8 mouse cellular contexts compared by ENCODE assay signal in the genomic region with DNA sequence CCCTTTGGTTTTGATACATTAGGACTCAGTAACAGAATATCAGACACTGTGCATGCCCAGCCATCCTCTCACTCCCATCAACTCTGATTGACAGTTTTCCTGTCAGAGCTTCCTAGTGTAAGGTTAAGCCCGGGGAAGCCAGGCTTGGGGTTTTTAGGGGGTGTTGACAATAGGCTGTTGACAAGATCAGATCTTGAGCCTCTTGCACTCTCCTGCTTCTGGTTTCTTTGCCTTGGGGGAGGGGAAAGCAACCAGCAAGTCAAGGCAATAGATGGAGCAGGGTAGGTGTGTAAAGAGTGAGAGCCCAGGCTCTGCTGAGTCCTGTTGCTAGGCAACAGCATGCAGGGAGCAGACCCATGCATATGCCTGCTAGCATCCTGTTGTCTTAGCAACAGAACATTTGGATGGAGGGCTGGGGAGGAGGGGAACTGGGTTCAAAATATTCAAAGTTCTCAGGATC.
DNase-seq lines count a peak whose midpoint lies in the region; ATAC-seq lines count a peak whose summit lies in the region.

No protein-coding gene starts in this region.

- no peak overlapping the region for H3K9ac ChIP-seq in forebrain, embryonic 14.5 days (ENCODE audit: low read length)
- H3K9ac ChIP-seq in midbrain, embryonic 16.5 days (ENCODE audit: low read depth, low read length), result no peak overlapping the region

- 0 out of 2 replicates have a peak, but pooled peaks cover 4% of the 10 kb centered on the region for H3K4me1 ChIP-seq in forebrain, embryonic 14.5 days (ENCODE audit: control insufficient read depth, insufficient read depth, low read length)
- peaks cover 23% of the 10 kb centered on the region for H3K4me1 ChIP-seq in midbrain, embryonic 16.5 days (ENCODE audit: control insufficient read depth, insufficient read depth, low read length)

- peak; percentile 99 for ATAC-seq in forebrain, embryonic 14.5 days
- ATAC-seq in midbrain, embryonic 16.5 days, result peak; percentile 100

- H3K27me3 ChIP-seq in forebrain, embryonic 14.5 days (replicated peaks; ENCODE audit: control insufficient read depth, insufficient read depth, low read length), result no peaks in the 10 kb centered on the region
- H3K27me3 ChIP-seq in midbrain, embryonic 16.5 days (ENCODE audit: control insufficient read depth, insufficient read depth, low read depth, low read length), result no peaks in the 10 kb centered on the region

- 0% methylated on average over 1 of the region's 1 CpGs for WGBS in forebrain, embryonic 14.5 days
- WGBS in midbrain, embryonic 16.5 days, result 0% methylated on average over 1 of the region's 1 CpGs

- DNase-seq in embryo, embryonic 10 days (ENCODE audit: low spot score), result peak; percentile 71
- DNase-seq in forebrain, embryonic 14.5 days (ENCODE audit: low spot score), result peak; percentile 90
- peak; percentile 69 to 82 for DNase-seq in layer of hippocampus, postnatal 14 days (ENCODE audit: low spot score in 2 of 2)
- no peak for DNase-seq in adrenal gland, postnatal 4 days (ENCODE audit: low spot score in 2 of 2)
- DNase-seq in adrenal gland, postnatal 10 days, result no peak
- DNase-seq in adrenal gland, postnatal 14 days, result no peak
- DNase-seq in urinary bladder, postnatal 36 days (ENCODE audit: low spot score in 2 of 2), result no peak

- no peak overlapping the region for H3K4me3 ChIP-seq in forebrain, embryonic 14.5 days (ENCODE audit: low read depth, low read length)
- H3K4me3 ChIP-seq in midbrain, embryonic 16.5 days (ENCODE audit: low read depth, low read length), result no peak overlapping the region

- H3K36me3 ChIP-seq in forebrain, embryonic 14.5 days (ENCODE audit: control insufficient read depth, insufficient read depth, low read length), result no peaks in the 10 kb centered on the region
- no peaks in the 10 kb centered on the region for H3K36me3 ChIP-seq in midbrain, embryonic 16.5 days (ENCODE audit: control insufficient read depth, insufficient read depth, low read length)

- 0 out of 2 replicates have a peak overlapping the region, but pooled peaks have one; percentile 12 for H3K4me2 ChIP-seq in forebrain, embryonic 14.5 days (ENCODE audit: low read length)
- H3K4me2 ChIP-seq in midbrain, embryonic 16.5 days (ENCODE audit: low read length), result peak overlapping the region; percentile 11; the same call in 1 of the 2 replicates

- H3K9me3 ChIP-seq in forebrain, embryonic 14.5 days (replicated peaks; ENCODE audit: control insufficient read depth, low read length), result no peaks in the 10 kb centered on the region
- H3K9me3 ChIP-seq in midbrain, embryonic 16.5 days (replicated peaks; ENCODE audit: control insufficient read depth, low read length, poor library complexity, severe bottlenecking), result no peaks in the 10 kb centered on the region

- H3K27ac ChIP-seq in forebrain, embryonic 14.5 days (ENCODE audit: low read depth, low read length), result peak overlapping the region; percentile 40; the same call in 1 of the 2 replicates
- peak overlapping the region; percentile 81 for H3K27ac ChIP-seq in midbrain, embryonic 16.5 days (ENCODE audit: low read length)

Comparison
In these comparisons a context has a peak if more than half of its experiments do, and no peak if none do; other contexts are left out.
1. DNase-seq: peak in embryo, embryonic 10 days (single experiment), forebrain, embryonic 14.5 days (single experiment) and layer of hippocampus, postnatal 14 days (2 of 2); none in adrenal gland, postnatal 4 days (0 of 2), adrenal gland, postnatal 10 days (single experiment), adrenal gland, postnatal 14 days (single experiment) and urinary bladder, postnatal 36 days (0 of 2).